Mouse (Mus musculus) bone marrow, adult 2 months (tissue): Measurements from ENCODE around the gene Elavl2.

Experiments used
- CTCF ChIP-seq: fragments of 200-500 bp; IDR thresholded peaks from 2 replicates; pipeline ENCODE4 v1.5.1; 2011; ENCODE audit warnings: low read length, control low read depth; ENCODE audit not compliant: control insufficient read depth, insufficient read depth
- POLR2A ChIP-seq: fragments of 200-500 bp; IDR thresholded peaks from 2 replicates; pipeline ENCODE4 v1.6.1; 2011; ENCODE audit warnings: low read depth, mild to moderate bottlenecking, control low read depth, low read length, borderline replicate concordance; ENCODE audit not compliant: control insufficient read depth

DNA sequence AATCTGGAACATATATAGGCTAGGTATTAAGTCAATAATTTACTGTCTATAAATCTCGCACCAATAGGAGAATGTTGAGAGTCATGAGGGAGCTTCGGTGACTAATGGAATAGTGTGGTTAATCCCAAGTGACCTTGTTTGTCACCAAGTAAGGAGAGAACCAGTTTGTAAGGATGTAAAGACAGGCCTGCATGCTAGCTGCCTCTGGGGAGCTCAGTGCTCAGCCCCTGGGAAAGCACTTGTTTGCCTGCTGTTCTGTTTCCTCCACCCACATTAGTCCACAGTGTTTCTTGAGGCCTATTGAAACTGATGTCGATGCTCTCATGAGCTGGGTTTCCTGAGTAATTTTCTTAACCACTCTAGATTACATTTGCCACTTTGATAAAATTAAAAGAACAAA, 4.5 kb upstream of the Elavl2 start:
- TF ChIP-seq POLR2A (no peak), CTCF (no peak)
